Mouse (Mus musculus): ENCODE results near the gene Dip2c. TPM values are rescaled to one million over a fixed set of nuclear protein-coding genes. Genes with fewer than 3 reads are reported as not detected.
A peak's percentile ranks its signal among the peaks of the same experiment; 100 is the strongest.

The Dip2c gene
- polyA plus RNA-seq, 1 experiment from 2014 or later: 4.2 TPM

DNA sequence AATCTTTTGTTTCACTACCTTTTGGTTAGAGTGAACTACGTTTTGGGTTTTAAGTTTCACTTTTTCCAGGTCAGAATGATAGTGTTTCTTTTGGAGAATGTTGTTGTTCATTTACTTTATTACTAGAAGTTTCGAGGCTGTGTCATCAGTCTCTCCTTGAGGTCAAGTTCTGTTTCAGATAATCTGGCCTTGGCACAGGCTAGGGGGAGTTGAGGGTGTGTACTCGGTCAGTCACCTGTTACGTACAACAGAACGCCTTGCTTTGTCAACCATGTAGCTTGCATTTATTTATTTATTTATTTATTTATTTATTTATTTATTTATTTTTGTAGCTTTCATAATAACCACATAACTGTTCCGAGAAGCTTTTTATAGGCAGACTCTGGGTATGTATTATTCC lies 20.0 kb downstream of the Dip2c start:
- H3K9ac ChIP-seq: no peak overlapping the region
- 72% methylated on average over 6 of the region's 6 CpGs for WGBS
- H3K36me3 ChIP-seq: no peaks in the 10 kb centered on the region
- H3K27me3 ChIP-seq (replicated peaks): no peaks in the 10 kb centered on the region
- no peaks in the 10 kb centered on the region for H3K9me3 ChIP-seq
- no peak overlapping the region for H3K4me2 ChIP-seq (replicated peaks)
- ATAC-seq: no peak
- H3K4me3 ChIP-seq (replicated peaks): no peak overlapping the region
- H3K4me1 ChIP-seq (replicated peaks): no peaks in the 10 kb centered on the region
- H3K27ac ChIP-seq: no peak overlapping the region

DNA sequence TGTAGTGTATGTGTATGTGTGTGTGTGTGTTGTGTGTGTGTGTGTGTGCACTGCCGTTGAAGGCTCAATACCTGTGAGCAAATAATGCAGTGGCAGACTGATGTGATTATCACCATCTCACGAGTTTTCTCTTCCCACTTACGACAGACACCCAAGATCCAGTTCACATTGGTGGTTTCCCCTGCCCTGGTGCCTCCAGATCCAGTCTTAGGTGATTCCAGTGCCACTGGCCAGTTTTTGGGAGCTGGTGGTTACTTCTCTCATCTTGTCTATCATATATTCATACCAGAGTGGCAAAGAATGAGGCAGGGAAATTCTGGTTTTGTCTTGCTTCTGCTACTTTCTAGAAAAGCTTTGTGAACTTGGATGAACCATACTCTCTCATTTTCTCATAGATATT lies 20.9 kb downstream of the Dip2c start:
- no peak for ATAC-seq
- Histone ChIP-seq H3K27ac (no peak overlapping the region), H3K4me2 (replicated peaks) (no peak overlapping the region), H3K27me3 (replicated peaks) (no peaks in the 10 kb centered on the region), H3K9ac (no peak overlapping the region), H3K4me3 (replicated peaks) (no peak overlapping the region), H3K36me3 (no peaks in the 10 kb centered on the region), H3K4me1 (replicated peaks) (no peaks in the 10 kb centered on the region), H3K9me3 (no peaks in the 10 kb centered on the region)
- 62% methylated on average over 3 of the region's 3 CpGs for WGBS

DNA sequence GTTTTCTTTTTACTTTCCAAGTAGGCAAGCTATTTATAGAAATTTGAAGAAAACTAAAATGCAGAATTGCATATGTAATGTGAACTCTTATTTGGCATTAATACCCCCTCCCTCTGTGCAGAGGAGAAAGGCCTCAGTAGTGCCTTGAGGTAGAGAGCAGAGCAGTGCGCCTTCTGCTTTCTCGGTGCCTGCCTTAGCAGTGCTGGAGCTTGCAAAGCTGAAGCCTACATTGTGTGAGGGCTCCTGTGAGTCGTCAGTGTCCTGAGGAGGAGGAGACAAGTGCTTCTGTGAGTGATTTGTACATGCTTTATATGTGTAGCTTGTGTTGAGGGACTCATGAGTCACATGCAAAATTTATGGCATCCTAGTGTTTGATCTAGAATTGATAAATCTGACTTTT lies 21.4 kb downstream of the Dip2c start:
- H3K4me1 ChIP-seq (replicated peaks): no peaks in the 10 kb centered on the region
- WGBS: 59% methylated on average over 3 of the region's 3 CpGs
- H3K4me3 ChIP-seq (replicated peaks): no peak overlapping the region
- no peak overlapping the region for H3K27ac ChIP-seq
- ATAC-seq: no peak
- no peaks in the 10 kb centered on the region for H3K36me3 ChIP-seq
- H3K27me3 ChIP-seq (replicated peaks): no peaks in the 10 kb centered on the region
- no peak overlapping the region for H3K4me2 ChIP-seq (replicated peaks)
- H3K9ac ChIP-seq: no peak overlapping the region
- H3K9me3 ChIP-seq: no peaks in the 10 kb centered on the region

DNA sequence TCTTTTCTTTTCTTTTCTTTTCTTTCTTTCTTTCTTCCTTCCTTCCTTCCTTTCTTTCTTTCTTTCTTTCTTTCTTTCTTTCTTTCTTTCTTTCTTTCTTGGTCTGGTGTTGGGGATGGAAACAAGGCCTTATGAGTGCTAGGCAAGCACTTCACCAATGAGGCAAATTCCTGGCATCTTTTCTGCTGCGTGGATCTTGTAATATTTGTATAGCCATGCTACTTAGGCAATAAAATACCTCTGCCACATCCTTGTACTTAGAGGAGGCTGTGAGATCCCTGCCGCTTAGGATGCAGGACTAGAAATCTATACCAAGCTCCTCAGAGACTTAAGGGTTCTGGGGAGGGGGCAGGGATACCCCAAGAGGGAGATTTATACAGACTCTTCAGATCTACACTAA lies 23.3 kb downstream of the Dip2c start:
- H3K4me2 ChIP-seq (replicated peaks): no peak overlapping the region
- H3K9ac ChIP-seq: no peak overlapping the region

DNA sequence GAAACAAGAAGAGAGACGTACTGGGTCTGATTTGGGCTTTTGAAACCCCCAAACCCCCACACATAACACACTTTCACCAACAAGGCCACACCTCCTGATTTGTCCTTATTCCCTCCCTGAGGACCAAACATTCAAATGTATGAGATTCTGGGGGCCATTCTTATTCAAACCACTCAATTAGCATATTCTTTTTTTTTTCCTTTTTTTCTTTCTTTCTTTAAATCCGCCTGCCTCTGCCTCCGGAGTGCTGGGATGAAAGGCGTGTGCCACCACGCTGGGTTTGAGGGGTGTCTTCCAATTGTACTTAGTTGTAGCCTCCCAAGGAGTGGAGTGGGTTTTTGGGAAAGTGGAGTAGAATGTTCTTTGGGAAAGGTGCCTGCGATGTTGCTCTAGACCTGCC lies 32.5 kb downstream of the Dip2c start:
- no peaks in the 10 kb centered on the region for H3K36me3 ChIP-seq
- 83% methylated on average over 6 of the region's 6 CpGs for WGBS
- H3K9ac ChIP-seq: no peak overlapping the region
- no peak overlapping the region for H3K4me3 ChIP-seq (replicated peaks)
- no peak for ATAC-seq
- 0 out of 2 replicates have a peak, but pooled peaks cover 5% of the 10 kb centered on the region for H3K4me1 ChIP-seq (replicated peaks)
- no peaks in the 10 kb centered on the region for H3K9me3 ChIP-seq
- no peak overlapping the region for H3K4me2 ChIP-seq (replicated peaks)
- no peaks in the 10 kb centered on the region for H3K27me3 ChIP-seq (replicated peaks)
- H3K27ac ChIP-seq: no peak overlapping the region

More for the DNA sequence above, 23.3 kb downstream of the Dip2c start:
- Histone ChIP-seq H3K27me3 (replicated peaks) (no peaks in the 10 kb centered on the region), H3K4me3 (replicated peaks) (no peak overlapping the region), H3K36me3 (no peaks in the 10 kb centered on the region), H3K4me1 (replicated peaks) (no peaks in the 10 kb centered on the region), H3K27ac (no peak overlapping the region), H3K9me3 (no peaks in the 10 kb centered on the region)
- no peak for ATAC-seq
- 35% methylated on average over 2 of the region's 2 CpGs for WGBS

GRCm38 (mm10) chr13:9310806-9311205 lies 34.5 kb downstream of the Dip2c start:
- 83% methylated on average over 1 of the region's 1 CpGs for WGBS
- Histone ChIP-seq H3K36me3 (no peaks in the 10 kb centered on the region), H3K4me3 (replicated peaks) (no peak overlapping the region), H3K9ac (no peak overlapping the region), H3K27ac (no peak overlapping the region), H3K27me3 (replicated peaks) (no peaks in the 10 kb centered on the region), H3K9me3 (no peaks in the 10 kb centered on the region), H3K4me1 (replicated peaks) (0 out of 2 replicates have a peak, but pooled peaks cover 7% of the 10 kb centered on the region), H3K4me2 (replicated peaks) (no peak overlapping the region)
- ATAC-seq: no peak

DNA sequence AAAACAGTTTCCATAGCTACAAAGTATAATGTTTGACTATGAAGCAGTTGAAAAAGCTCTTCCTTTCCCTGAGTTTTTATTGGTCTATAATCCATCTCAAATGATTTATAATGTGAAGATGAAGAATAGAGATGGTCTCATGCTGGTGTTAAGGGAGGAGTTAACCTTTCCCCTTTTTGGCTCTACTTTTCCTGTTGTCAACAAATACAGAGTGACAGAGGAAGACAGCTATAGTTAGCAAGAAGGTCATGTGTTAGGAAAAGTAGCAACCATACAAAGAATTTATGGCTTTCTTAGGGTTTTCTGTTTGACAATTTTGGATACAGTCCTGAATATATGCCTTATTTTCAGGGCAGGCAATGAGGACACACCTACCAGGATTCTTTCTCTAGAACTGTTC lies 36.6 kb downstream of the Dip2c start:
- no peak for ATAC-seq
- Histone ChIP-seq H3K4me3 (replicated peaks) (no peak overlapping the region), H3K36me3 (no peaks in the 10 kb centered on the region), H3K27ac (no peak overlapping the region), H3K9ac (no peak overlapping the region), H3K4me2 (replicated peaks) (no peak overlapping the region), H3K27me3 (replicated peaks) (no peaks in the 10 kb centered on the region), H3K9me3 (no peaks in the 10 kb centered on the region), H3K4me1 (replicated peaks) (0 out of 2 replicates have a peak, but pooled peaks cover 3% of the 10 kb centered on the region)

DNA sequence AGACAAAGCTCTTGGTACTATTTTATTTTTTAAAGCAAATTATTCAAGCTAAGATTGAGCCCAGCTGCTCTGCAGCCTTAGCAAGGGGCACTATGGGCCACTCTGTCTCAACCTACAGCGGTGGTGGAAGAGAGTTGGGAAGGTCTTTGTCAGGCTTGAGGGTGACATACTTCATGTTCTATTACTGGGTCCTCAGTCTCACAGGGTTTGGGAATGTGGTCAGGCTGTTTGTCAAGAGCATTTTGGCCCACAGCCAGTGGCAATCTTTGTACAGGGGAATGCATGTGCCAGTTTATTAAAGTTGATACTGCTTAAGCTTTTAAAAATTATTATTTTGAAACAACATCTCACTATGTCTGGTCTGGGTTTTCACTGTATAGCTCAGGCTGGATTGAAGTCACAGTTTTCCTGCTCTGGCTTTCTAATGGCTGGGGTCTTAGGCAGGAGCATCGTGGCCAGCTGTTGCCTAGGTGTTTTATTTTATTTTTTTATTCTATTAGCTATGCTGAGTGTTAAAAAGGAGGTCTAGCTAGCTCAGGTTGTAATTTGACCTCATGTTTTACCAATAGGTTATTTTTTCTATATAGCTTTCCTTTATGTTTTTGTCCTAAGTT lies 37.9 kb downstream of the Dip2c start:
- 0 out of 2 replicates have a peak, but pooled peaks cover 3% of the 10 kb centered on the region for H3K4me1 ChIP-seq (replicated peaks)
- H3K27ac ChIP-seq: no peak overlapping the region
- ATAC-seq: no peak
- H3K9ac ChIP-seq: no peak overlapping the region
- H3K4me3 ChIP-seq (replicated peaks): no peak overlapping the region
- no peaks in the 10 kb centered on the region for H3K27me3 ChIP-seq (replicated peaks)
- H3K9me3 ChIP-seq: no peaks in the 10 kb centered on the region
- H3K4me2 ChIP-seq (replicated peaks): no peak overlapping the region
- no peaks in the 10 kb centered on the region for H3K36me3 ChIP-seq
- WGBS: 74% methylated on average over 2 of the region's 2 CpGs

DNA sequence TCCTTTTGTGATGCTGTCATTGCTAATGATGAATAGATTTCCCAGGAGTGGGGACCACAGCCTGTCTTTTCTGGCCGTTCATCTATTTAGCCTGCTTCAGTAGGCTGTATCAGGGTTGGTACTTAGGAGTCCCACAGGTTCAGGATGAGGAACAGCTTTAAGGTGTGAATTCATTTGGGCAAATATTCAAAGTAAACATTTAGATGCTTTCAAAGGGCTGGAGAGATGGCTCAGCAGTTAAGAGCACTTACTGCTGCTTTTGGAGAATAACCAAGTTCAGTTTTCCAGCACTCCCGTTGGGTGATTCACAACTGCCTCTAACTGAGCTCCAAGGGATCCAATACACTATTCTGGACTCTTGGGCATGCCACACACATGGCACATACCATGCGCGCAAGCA lies 38.4 kb downstream of the Dip2c start:
- Histone ChIP-seq H3K9me3 (no peaks in the 10 kb centered on the region), H3K9ac (no peak overlapping the region), H3K27me3 (replicated peaks) (no peaks in the 10 kb centered on the region), H3K36me3 (no peaks in the 10 kb centered on the region), H3K4me2 (replicated peaks) (no peak overlapping the region), H3K4me1 (replicated peaks) (0 out of 2 replicates have a peak, but pooled peaks cover 3% of the 10 kb centered on the region), H3K27ac (no peak overlapping the region), H3K4me3 (replicated peaks) (no peak overlapping the region)
- 70% methylated on average over 4 of the region's 4 CpGs for WGBS
- no peak for ATAC-seq

DNA sequence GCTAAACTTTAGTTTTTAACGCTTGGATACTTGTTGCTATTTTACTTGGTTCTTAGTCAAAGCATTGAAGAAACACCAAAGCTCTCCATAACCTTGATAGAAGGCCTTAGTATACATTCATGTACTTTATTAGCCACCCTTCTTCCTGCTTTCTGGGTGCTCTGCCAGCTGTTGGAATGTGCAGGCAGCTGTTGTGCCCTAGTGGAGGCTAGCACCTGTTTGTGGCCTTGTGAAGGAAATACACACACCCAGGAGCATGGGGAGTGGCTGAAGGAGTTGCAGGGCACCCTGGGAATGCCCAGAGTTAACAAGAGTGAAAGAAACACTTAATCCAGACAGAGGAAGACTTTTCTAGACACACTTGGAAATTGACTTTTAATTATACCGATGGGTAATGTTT lies 43.4 kb downstream of the Dip2c start:
- Histone ChIP-seq H3K9ac (no peak overlapping the region), H3K36me3 (no peaks in the 10 kb centered on the region), H3K4me3 (replicated peaks) (no peak overlapping the region), H3K4me2 (replicated peaks) (no peak overlapping the region), H3K9me3 (no peaks in the 10 kb centered on the region), H3K27ac (no peak overlapping the region), H3K27me3 (replicated peaks) (no peaks in the 10 kb centered on the region), H3K4me1 (replicated peaks) (0 out of 2 replicates have a peak, but pooled peaks cover 3% of the 10 kb centered on the region)
- 82% methylated on average over 2 of the region's 2 CpGs for whole genome bisulfite sequencing
- ATAC-seq: 0 out of 2 replicates have a peak, but pooled peaks have one; percentile 23

- H3K4me2 ChIP-seq (replicated peaks): no peak overlapping the region
- H3K9ac ChIP-seq: no peak overlapping the region
- H3K27me3 ChIP-seq (replicated peaks): no peaks in the 10 kb centered on the region
- WGBS: 33% methylated on average over 1 of the region's 1 CpGs
- no peaks in the 10 kb centered on the region for H3K36me3 ChIP-seq
- peak; percentile 69; the same call in 1 of the 2 replicates for ATAC-seq
- H3K9me3 ChIP-seq: no peaks in the 10 kb centered on the region
- no peak overlapping the region for H3K4me3 ChIP-seq (replicated peaks)
- H3K4me1 ChIP-seq (replicated peaks): peaks cover 5% of the 10 kb centered on the region; the same call in 1 of the 2 replicates
- H3K27ac ChIP-seq: no peak overlapping the region
Measured at GRCm38 (mm10) chr13:9325262-9325661, 48.9 kb downstream of the Dip2c start.

- H3K9me3 ChIP-seq: no peaks in the 10 kb centered on the region
- H3K4me2 ChIP-seq (replicated peaks): no peak overlapping the region
- no peaks in the 10 kb centered on the region for H3K36me3 ChIP-seq
- 50% methylated on average over 1 of the region's 1 CpGs for WGBS
- no peak overlapping the region for H3K9ac ChIP-seq
- no peaks in the 10 kb centered on the region for H3K27me3 ChIP-seq (replicated peaks)
- H3K4me3 ChIP-seq (replicated peaks): no peak overlapping the region
- peak; percentile 84 for ATAC-seq
- H3K27ac ChIP-seq: no peak overlapping the region
- H3K4me1 ChIP-seq (replicated peaks): peaks cover 5% of the 10 kb centered on the region; the same call in 1 of the 2 replicates
Measured at GRCm38 (mm10) chr13:9329307-9329915, 53.1 kb downstream of the Dip2c start.

DNA sequence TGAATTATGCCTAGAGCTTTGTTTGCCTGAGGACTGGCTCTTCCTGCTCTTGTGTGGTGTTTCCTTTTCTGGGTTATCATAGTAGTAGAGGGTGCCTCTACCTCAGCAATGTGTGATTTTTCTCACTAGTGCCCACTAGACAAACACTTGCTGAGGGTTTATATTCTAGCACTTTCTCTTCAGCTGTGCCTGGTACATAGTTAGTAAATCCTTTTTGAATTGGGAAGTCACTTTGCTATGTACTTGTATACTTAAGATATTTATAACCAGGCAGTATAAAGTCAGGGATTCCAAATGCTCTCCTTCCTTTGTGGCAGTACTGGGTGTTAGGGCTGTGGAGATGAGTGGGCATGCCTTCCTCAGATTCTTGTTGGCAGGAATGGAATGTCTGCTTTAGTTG lies 56.9 kb downstream of the Dip2c start:
- Histone ChIP-seq H3K4me2 (replicated peaks) (no peak overlapping the region), H3K9me3 (no peaks in the 10 kb centered on the region)

More for the DNA sequence above, 56.9 kb downstream of the Dip2c start:
- Histone ChIP-seq H3K27me3 (replicated peaks) (no peaks in the 10 kb centered on the region), H3K36me3 (no peaks in the 10 kb centered on the region), H3K9ac (no peak overlapping the region), H3K4me3 (replicated peaks) (no peak overlapping the region), H3K27ac (no peak overlapping the region), H3K4me1 (replicated peaks) (peaks cover 5% of the 10 kb centered on the region; the same call in 1 of the 2 replicates)
- no peak for ATAC-seq

All from intestine, embryonic 15.5 days (tissue).